Comparison of ENCODE assay signal across 26 mouse cellular contexts in genomic region chr2:147529161-147529560, GRCm38 (mm10).
"Had no signal": no experiment of that assay in that cellular context is flagged by ENCODE, and none has a peak within 500 bp of the region (broad histone marks: within the 10 kb centered on the region; RNA-seq: fewer than 3 reads in every experiment).

No protein-coding gene starts in this region.

- H3K4me3 ChIP-seq: gastrocnemius, adult 2 months; heart, embryonic 10.5 days; heart, embryonic 12.5 days; hindbrain, embryonic 10.5 days; hindbrain, embryonic 12.5 days; intestine, embryonic 15.5 days; layer of hippocampus, adult 2 months; left cerebral cortex, adult 2 months; limb, embryonic 10.5 days; limb, embryonic 12.5 days had no signal

- H3K4me2 ChIP-seq: heart, embryonic 12.5 days; hindbrain, embryonic 12.5 days; hindbrain, embryonic 14.5 days; intestine, embryonic 15.5 days; limb, embryonic 12.5 days; liver, embryonic 11.5 days had no signal

- H3K9me3 ChIP-seq: heart, embryonic 10.5 days; heart, embryonic 12.5 days; hindbrain, embryonic 10.5 days; hindbrain, embryonic 12.5 days; intestine, embryonic 15.5 days; limb, embryonic 10.5 days had no signal

- H3K27me3 ChIP-seq: heart, embryonic 12.5 days; hindbrain, embryonic 12.5 days; intestine, embryonic 15.5 days had no signal

- H3K9ac ChIP-seq: heart, embryonic 12.5 days; hindbrain, embryonic 12.5 days; hindbrain, embryonic 14.5 days; intestine, embryonic 15.5 days; limb, embryonic 12.5 days; liver, embryonic 14.5 days had no signal

- DNase-seq: gastrocnemius, adult 2 months; gastrocnemius, postnatal 10 days; gastrocnemius, postnatal 25 days; heart, adult 18-20 months; heart, postnatal 10 days; heart, postnatal 4 days; kidney, adult 18-20 months; kidney, adult 8-10 months; kidney, postnatal 10 days; kidney, postnatal 25 days; kidney, postnatal 4 days had no signal

- H3K36me3 ChIP-seq: heart, embryonic 10.5 days; heart, embryonic 12.5 days; hindbrain, embryonic 10.5 days; hindbrain, embryonic 12.5 days; intestine, embryonic 15.5 days; limb, embryonic 10.5 days; limb, embryonic 12.5 days had no signal

- ATAC-seq: hindbrain, embryonic 16.5 days; inflammation-experienced regulatory T-cells, adult 6 months; intestine, embryonic 15.5 days; intestine, postnatal 0 days had no signal

- H3K4me1 ChIP-seq: heart, embryonic 10.5 days; heart, embryonic 12.5 days; hindbrain, embryonic 10.5 days; hindbrain, embryonic 12.5 days; intestine, embryonic 15.5 days; limb, embryonic 10.5 days; limb, embryonic 12.5 days had no signal

- H3K27ac ChIP-seq: gastrocnemius, adult 2 months; heart, embryonic 10.5 days; hindbrain, embryonic 10.5 days; hindbrain, embryonic 12.5 days; hindbrain, embryonic 14.5 days; intestine, embryonic 15.5 days; layer of hippocampus, adult 2 months; left cerebral cortex, adult 2 months; limb, embryonic 10.5 days; limb, embryonic 12.5 days; liver, embryonic 14.5 days had no signal
